Mouse (Mus musculus) kidney, adult 18-20 months (tissue): ENCODE results near the gene Bud23.
"Not testable (repeated sequence)": the region's sequence is repeated elsewhere in the genome, so short reads cannot be mapped to it uniquely, and the experiment has no call there.

Experiments
- DNase-seq: peaks from one replicate; pipeline ENCODE4 v3.0.0; 2021

Bud23 gene

GRCm38 (mm10) chr5:135064909-135065446, at the start of gene Bud23:
Bud23 (minus strand) TSS chr5:135064959.
- not testable (repeated sequence) for DNase-seq

GRCm38 (mm10) chr5:135113782-135114181, 49.0 kb upstream of the Bud23 start:
- DNase-seq = peak; percentile 55

- DNase-seq = peak; percentile 56
Measured at GRCm38 (mm10) chr5:135109976-135110375, 45.2 kb upstream of the Bud23 start.

- peak; percentile 58 for DNase-seq
Measured at GRCm38 (mm10) chr5:135109426-135109825, 44.7 kb upstream of the Bud23 start.

- peak; percentile 60 for DNase-seq
Measured at GRCm38 (mm10) chr5:135109017-135109416, 44.3 kb upstream of the Bud23 start.

- DNase-seq = peak; percentile 91
Measured at GRCm38 (mm10) chr5:135107521-135108501, 43.1 kb upstream of the Bud23 start.

GRCm38 (mm10) chr5:135106758-135107256, 42.0 kb upstream of the Bud23 start:
- peak; percentile 93 for DNase-seq

GRCm38 (mm10) chr5:135103999-135104660, 39.4 kb upstream of the Bud23 start:
- peak; percentile 36 for DNase-seq

GRCm38 (mm10) chr5:135100981-135101380, 36.2 kb upstream of the Bud23 start:
- DNase-seq = no peak

GRCm38 (mm10) chr5:135089653-135090052, 24.9 kb upstream of the Bud23 start, which contains the start of gene Mlxipl:
Mlxipl (plus strand) TSS chr5:135089890.
- DNase-seq = peak; percentile 76

- DNase-seq = no peak
Measured at GRCm38 (mm10) chr5:135086871-135087270, 22.1 kb upstream of the Bud23 start.

GRCm38 (mm10) chr5:135080539-135080938, 15.8 kb upstream of the Bud23 start:
- DNase-seq = peak; percentile 25

- no peak for DNase-seq
Measured at GRCm38 (mm10) chr5:135079578-135079977, 14.8 kb upstream of the Bud23 start.

- no peak for DNase-seq
Measured at GRCm38 (mm10) chr5:135078482-135078810, 13.7 kb upstream of the Bud23 start.

GRCm38 (mm10) chr5:135077564-135078481, 13.1 kb upstream of the Bud23 start, which contains the start of gene Vps37d:
Vps37d (minus strand) TSS chr5:135078266.
- DNase-seq = peak; percentile 94

- DNase-seq = peak; percentile 63
Measured at GRCm38 (mm10) chr5:135076931-135077505, 12.3 kb upstream of the Bud23 start.

GRCm38 (mm10) chr5:135076368-135076767, 11.6 kb upstream of the Bud23 start:
- DNase-seq = peak; percentile 32

GRCm38 (mm10) chr5:135075655-135076054, 10.9 kb upstream of the Bud23 start:
- DNase-seq = no peak

GRCm38 (mm10) chr5:135073349-135074150, 8.8 kb upstream of the Bud23 start:
- DNase-seq = no peak

- no peak for DNase-seq
Measured at GRCm38 (mm10) chr5:135072720-135073119, 8.0 kb upstream of the Bud23 start.

GRCm38 (mm10) chr5:135072061-135072460, 7.3 kb upstream of the Bud23 start:
- no peak for DNase-seq
